Mouse (Mus musculus) liver, embryonic 11.5 days (tissue): ENCODE measurements around the gene Msmp. TPM values are rescaled to one million over a fixed set of nuclear protein-coding genes. Genes with fewer than 3 reads are reported as not detected.

Experiments used
- microRNA-seq: library from miRNA; unstranded; fragments of <30 nt; microRNA quantifications from one replicate; pipeline ENCODE4, GENCODE M21; 2017; ENCODE audit warnings: borderline number of aligned reads
- polyA plus RNA-seq: library from polyadenylated mRNA; unstranded; fragments of >200 nt; fragmentation: Nextera tagmentation; extraction: Ambion mirVana; gene quantifications from 2 replicates; pipeline ENCODE4 v1.2.1, GENCODE M21; 2014

Gene Msmp
- polyA plus RNA-seq, 1 experiment from 2014 or later, result 0.75 TPM

Small RNA genes lying within 50 kb of the gene (microRNA-seq; reads per million reads assigned to microRNA genes)
- gene Gm25262, result not detected

Other genes with a start within 250 kb of the Msmp start
- gene Rusc2, start 202.5 kb downstream of the Msmp start, polyA plus RNA-seq, result 1.4 and 2.0 TPM in 2 replicates
- not detected in 2 replicates for gene Fam166b, start 155.4 kb downstream of the Msmp start, polyA plus RNA-seq
- gene Tesk1, start 142.6 kb downstream of the Msmp start, polyA plus RNA-seq, result 4.3 TPM in 2 replicates
- 1.2 and 1.3 TPM in 2 replicates for gene Cd72, start 129.9 kb downstream of the Msmp start, polyA plus RNA-seq
- not detected in 2 replicates for gene Sit1, start 100.8 kb downstream of the Msmp start, polyA plus RNA-seq
- gene Ccdc107, start 91.6 kb downstream of the Msmp start, polyA plus RNA-seq, result 60.3 and 60.5 TPM in 2 replicates
- gene Arhgef39, start 84.8 kb downstream of the Msmp start, polyA plus RNA-seq, result 45.1 and 46.1 TPM in 2 replicates
- gene Car9, start 77.5 kb downstream of the Msmp start, polyA plus RNA-seq, result 1.5 and 2.0 TPM in 2 replicates
- gene Tpm2, start 60.7 kb downstream of the Msmp start, polyA plus RNA-seq, result 46.4 and 51.2 TPM in 2 replicates
- 29.6 and 31.3 TPM in 2 replicates for gene Creb3, start 22.2 kb downstream of the Msmp start, polyA plus RNA-seq
- gene Tln1, start 21.8 kb downstream of the Msmp start, polyA plus RNA-seq, result 66.4 and 68.4 TPM in 2 replicates
- 18.4 and 22.9 TPM in 2 replicates for gene Rgp1, start 5.8 kb downstream of the Msmp start, polyA plus RNA-seq
- 18.8 and 20.3 TPM in 2 replicates for gene Gba2, start 5.6 kb downstream of the Msmp start, polyA plus RNA-seq
- gene Npr2, start 47.4 kb upstream of the Msmp start, polyA plus RNA-seq, result 3.2 and 4.5 TPM in 2 replicates
- gene Spag8, start 69.1 kb upstream of the Msmp start, polyA plus RNA-seq, result 0.30 and 1.5 TPM in 2 replicates
- gene Hint2, start 72.0 kb upstream of the Msmp start, polyA plus RNA-seq, result 87.8 and 88.0 TPM in 2 replicates
- gene Tmem8b, start 84.5 kb upstream of the Msmp start, polyA plus RNA-seq, result 0.84 and 1.1 TPM in 2 replicates
- gene Fam221b, start 84.7 kb upstream of the Msmp start, polyA plus RNA-seq, result 2.2 and 2.3 TPM in 2 replicates
- gene Olfr70, start 116.3 kb upstream of the Msmp start, polyA plus RNA-seq, result not detected in 2 replicates
- gene Olfr71, start 125.8 kb upstream of the Msmp start, polyA plus RNA-seq, result not detected in 2 replicates
- 0.25 and 0.45 TPM in 2 replicates for gene Hrct1, start 142.7 kb upstream of the Msmp start, polyA plus RNA-seq
- gene Spaar, start 145.5 kb upstream of the Msmp start, polyA plus RNA-seq, result 0.13 TPM in 1 of 2 replicates, not detected in the other
- gene Olfr159, start 186.5 kb upstream of the Msmp start, polyA plus RNA-seq, result not detected in 2 replicates
- not detected in 2 replicates for gene Olfr156, start 239.4 kb upstream of the Msmp start, polyA plus RNA-seq